Mouse (Mus musculus): ENCODE results near the gene Hemk1.

The Hemk1 gene

DNA sequence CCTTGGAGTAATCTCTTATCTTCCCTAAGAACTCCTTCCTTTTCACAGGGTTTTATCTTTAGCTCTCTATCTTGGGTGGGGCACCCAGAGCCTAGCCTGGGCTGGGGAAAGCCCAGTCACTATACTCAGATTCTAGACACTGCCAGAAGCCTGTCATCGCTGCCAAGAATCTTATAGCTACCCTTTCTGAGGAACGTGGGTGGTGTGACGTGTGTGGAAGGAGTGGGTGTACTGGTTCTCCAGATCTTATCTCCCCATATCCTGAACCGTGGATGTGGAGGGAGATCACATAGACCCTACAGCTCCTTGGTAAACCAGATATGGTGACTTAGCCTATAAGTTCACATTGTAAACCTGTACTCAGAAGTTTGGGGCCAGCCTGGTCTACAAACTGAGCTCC is 42.5 kb downstream of the Hemk1 start:
- DNase-seq (ENCODE audit: low spot score in 2 of 2): no peak

DNA sequence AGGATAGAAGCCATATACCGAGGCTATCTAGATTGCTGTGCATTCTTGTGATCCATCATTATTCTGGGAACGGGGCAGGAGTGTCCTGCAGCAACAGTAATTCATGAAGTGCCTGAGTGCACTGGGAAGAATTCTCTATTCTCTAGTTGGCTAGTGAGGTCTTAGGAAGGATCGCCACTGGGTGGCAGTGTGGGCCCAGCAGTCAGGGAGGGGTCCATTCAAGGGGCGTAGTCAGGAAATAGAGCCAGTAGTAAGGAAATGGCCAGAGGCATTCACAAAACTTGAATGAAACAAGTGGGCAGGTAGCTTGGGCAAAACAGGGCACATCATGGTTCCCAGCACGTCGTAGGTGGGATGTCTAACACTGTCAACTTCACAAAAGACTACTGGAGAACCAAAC is 43.9 kb downstream of the Hemk1 start:
- DNase-seq (ENCODE audit: low spot score in 2 of 2): peak; percentile 69 to 80

DNA sequence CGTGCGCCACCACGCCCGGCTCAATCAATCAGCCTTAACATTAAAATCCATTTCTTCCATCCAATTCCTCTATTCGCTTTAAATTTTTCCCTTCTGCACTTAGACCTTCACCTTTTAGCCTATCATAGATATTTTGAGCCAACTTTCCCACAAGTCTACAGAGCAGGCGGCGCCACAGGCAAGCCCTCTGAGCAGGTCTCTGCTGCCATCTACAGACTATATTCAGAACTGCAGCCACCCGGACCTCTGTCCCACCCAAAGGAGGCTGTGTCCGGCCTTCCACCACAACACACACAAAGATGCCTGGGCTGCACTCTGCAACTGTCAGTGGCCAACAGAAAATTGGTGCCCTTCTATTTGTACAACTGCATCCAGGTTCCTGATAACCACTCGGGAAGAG is 47.3 kb downstream of the Hemk1 start:
- peak; percentile 72 for DNase-seq (ENCODE audit: low spot score in 2 of 2)

DNA sequence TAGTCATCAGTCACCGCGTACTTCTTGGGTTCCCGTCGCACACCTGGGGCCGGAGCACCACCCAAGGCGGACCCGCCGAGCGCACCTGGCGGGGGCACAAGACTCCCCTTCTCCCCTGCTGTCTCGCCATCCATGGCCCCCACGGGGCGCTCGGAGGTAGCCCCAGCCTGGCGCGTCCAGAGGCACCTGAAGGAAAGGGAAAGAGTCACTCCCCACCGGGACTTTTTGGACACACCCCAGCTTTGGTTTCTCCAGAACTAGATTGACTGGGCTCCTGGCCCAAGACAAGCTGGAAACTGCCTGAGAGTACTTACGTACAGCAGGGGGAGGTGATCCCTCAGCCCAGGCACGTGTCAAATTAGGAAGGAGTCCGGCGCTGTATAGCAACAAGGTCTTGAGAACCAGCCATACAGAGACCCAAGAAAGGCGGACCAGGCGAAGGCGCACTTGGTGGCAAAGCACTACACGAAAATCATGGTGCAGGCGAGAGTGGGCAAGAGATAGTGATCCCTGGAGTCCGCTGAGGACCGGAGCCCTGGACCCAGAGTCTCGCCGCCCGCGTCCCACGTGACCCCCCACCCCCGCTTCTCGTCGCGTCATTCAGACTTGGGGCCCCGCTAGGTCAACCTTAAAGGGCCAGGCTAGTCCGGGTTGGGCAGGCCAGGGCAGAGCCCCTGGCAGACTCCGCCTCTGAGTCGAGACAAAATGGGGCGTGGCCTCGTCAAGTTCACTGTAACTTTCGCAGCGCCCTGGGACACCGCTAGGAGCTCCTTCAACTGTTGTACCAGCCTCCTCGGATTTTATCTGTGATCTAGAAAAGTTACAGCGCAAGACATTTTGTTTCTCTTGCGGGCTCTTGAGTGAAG is 48.7 kb downstream of the Hemk1 start, which contains the start of gene Mapkapk3:
TSS of gene Mapkapk3 (minus strand) at position 667 of the 866 bp plus-strand sequence.
- peak; percentile 92 to 93 for DNase-seq (ENCODE audit: low spot score in 2 of 2)

DNA sequence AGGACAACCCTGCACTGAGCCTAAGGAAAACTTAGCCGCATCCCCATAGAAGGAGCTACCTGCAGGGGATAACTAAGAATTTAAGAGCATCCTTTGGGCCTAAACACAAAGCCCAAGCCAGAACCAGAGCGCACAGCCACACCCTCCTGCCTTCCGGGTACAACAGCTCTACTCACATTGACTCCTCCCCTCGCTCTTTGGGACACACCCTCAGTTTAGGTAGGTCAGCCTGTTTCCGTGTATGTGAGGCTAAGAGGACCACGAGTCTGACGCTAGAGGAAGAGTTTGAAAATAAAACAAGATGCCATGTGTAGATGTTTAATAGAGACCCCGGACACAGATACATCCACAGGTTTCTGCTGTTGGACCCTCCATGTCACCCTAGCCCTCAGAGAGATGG is 49.4 kb downstream of the Hemk1 start:
- peak; percentile 80 to 84 for DNase-seq (ENCODE audit: low spot score in 2 of 2)

DNA sequence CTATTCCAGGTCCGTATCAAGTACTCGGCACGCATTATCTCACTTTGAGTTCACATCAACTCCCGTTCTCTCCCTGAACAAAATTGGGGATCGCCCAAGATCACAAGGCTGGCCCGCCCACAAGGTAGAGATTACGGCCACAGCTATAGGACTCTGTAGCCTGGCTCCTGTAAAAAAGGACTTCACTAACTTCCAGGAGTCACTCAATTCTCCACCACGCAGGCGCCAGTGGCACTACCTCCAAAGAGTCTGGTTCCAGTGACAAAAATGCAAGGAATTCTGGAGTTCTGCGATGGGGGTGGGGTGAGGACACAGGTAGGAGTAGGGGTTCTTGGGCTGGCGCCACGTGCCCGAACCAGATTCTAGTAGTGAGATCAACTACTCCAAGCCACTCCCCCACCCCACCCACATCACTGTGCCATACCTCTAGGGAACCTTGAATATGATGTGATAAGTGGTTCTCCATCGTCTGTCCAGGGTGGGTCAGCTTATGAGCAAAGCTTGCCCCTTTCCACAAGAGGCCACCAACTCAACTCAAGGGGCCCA is 50.0 kb downstream of the Hemk1 start:
- DNase-seq (ENCODE audit: low spot score in 2 of 2): no peak

DNA sequence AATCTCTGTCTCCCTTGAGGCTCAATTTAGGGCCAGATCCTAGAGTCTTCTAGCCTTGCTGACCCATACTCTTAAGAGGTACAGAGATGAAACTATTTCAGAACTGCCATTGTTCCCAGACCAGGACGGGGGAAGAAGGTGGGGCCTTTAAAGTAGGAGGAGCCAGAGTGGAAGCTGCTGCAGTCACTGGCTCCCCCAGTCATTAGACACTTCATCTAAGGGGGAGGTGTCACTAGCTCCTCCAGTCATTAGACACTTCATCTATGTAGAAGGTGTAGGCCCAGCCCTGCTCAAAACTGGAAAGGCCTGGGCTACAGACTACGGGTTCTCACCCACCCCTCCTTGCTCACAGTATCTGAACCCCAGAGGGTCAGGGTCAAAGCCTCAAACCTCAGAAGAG is 50.9 kb downstream of the Hemk1 start:
- DNase-seq (ENCODE audit: low spot score in 2 of 2): no peak

DNA sequence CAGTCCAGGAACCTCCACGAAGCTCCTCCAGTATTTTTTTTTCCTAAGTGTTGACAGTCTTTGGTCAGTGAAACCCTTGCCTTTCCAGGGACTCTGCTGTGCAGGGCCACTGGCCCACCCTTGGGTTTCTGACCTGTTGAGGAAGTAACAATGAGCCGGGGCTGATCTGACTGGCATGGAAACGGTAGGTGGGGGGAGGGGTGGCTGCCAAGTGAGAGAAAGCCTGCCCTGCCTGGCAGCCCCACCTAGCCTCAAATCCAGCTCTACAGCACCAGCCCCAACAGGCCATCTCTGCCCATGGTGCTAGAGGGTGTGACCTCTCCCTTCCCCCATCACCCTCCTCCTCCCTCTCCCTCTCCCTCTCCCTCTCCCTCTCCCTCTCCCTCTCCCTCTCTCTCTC is 53.1 kb downstream of the Hemk1 start:
- DNase-seq (ENCODE audit: low spot score in 2 of 2): peak; percentile 40 to 47

DNA sequence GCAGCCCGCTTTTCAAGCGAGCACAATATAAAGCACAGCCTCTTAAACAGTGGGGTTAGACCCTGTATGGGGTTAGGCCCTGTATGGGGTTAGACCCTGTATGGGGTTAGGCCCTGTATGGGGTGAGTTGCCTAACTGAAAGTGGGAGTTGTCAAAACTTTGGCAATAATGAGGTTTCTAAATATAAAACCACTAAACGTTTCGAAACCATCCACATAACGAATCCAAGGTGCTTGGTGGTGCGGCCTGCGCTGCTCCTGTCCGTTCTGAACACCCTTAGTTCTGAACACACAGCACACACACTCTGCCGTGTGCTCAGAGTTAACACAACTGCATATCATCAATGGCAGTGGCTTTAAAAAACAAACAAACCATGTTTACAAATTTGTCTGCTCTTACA is 55.2 kb downstream of the Hemk1 start:
- no peak for DNase-seq (ENCODE audit: low spot score in 2 of 2)

DNA sequence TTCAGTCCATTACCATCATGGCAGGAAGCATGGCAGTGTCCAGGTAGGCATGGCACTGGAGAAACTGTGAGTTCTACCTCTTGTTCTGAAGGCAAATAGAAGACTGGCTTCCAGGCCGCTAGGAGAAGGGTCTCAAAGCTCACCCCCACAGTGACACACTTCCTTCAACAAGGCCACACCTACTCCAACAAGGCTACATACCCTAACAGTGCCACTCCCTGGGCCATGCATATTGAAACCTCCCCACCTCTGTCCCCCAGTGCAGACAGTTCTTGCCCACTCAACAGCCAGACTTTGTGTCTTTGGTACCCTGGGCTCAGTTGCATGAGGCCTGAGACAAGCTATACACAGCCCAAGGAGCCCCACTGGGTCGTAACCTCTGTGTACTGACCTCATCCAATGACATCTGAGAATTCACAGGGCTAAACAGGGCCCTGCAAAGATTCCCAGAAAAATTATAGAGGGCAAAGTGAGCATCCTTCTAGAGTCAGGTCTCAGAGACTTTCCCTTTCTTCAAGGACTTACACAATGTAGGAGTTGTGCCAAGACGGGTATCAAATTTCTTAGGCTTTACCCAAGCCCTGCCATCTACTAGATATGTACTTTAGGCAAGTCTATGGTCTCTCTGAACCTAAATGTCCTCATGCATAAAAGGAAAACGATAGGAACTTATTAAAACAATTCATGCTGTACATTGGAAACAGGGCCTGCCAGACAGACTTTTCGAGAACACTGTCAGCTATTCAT is 56.7 kb downstream of the Hemk1 start:
- DNase-seq (ENCODE audit: low spot score in 2 of 2): no peak

DNA sequence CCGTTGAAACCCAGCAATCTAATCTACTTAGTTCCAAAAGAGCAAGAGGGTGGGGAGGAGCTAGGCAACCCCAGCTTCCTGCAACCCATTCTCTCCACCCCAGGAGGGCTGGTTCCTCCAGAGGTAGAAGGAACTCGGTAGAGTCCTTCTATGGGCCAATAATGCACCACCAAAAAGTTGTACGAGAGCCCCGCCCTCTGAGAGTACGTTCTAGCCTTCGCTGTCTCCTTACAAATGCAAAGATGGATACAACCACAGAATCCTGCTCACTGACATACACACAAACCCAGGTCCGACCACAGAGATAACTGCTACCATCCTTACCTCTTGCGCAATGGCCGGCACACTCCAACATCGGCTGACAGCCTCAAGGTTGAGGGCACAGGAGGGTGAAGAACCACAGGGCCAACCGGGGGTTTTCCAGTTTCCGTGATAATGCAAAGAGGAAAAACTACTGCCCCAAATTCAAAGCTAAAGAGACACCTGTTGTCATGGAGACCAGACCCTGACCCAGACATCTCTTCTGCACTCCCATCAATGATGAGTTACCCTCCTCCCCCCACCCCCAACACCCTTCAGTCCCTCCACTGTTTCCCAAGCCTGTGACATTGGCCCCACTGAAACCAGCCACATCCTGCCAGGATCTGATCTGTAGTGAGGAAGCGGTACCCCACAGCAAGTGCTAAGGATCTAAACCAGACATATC is 57.7 kb downstream of the Hemk1 start:
- DNase-seq (ENCODE audit: low spot score in 2 of 2): no peak

DNA sequence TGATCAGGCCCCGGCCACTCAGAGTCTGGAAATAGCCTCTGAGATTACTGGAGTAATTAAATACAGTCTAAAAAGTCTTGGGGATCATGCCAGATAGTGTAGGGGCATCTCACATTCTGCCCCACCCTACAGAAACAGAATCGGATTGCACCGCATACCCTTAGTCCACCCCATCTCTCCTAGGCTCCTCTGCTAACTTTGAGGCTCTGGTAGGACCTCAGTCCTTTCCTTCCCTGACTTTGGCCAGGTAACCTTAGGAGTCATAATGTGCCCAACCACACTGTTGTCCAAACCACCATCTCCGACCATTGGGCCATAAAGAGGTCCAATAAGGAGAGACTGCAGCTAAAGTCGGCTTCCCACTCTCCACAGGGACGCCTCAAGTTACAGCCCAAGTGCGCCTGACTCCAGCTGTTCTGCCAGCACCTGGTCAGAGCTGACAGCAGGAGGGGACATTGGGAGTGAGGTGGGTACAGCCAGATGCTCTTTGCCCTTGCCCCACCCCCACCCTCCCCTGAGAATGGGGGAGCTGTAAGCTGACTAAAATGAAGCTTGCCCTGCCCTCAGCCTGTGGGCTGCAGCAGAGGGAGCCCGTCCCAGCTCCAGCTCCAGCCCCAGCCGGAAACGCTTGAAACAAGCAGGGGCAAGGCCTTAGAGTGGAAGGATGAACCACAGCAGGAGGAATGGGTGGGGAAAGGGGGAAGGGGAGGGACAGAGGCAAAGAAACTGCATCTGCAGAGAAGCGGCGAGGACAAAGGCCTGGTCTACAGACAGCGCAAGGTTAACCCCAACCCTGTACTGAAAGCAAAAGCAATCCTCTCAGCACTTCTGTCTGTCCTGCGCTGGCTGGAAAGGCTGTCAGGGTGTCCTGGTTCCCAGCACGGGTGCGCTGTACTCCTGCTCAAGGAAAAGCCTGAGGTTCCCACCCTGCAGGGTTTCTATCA is 58.5 kb downstream of the Hemk1 start:
- DNase-seq (ENCODE audit: low spot score in 2 of 2): no peak

DNA sequence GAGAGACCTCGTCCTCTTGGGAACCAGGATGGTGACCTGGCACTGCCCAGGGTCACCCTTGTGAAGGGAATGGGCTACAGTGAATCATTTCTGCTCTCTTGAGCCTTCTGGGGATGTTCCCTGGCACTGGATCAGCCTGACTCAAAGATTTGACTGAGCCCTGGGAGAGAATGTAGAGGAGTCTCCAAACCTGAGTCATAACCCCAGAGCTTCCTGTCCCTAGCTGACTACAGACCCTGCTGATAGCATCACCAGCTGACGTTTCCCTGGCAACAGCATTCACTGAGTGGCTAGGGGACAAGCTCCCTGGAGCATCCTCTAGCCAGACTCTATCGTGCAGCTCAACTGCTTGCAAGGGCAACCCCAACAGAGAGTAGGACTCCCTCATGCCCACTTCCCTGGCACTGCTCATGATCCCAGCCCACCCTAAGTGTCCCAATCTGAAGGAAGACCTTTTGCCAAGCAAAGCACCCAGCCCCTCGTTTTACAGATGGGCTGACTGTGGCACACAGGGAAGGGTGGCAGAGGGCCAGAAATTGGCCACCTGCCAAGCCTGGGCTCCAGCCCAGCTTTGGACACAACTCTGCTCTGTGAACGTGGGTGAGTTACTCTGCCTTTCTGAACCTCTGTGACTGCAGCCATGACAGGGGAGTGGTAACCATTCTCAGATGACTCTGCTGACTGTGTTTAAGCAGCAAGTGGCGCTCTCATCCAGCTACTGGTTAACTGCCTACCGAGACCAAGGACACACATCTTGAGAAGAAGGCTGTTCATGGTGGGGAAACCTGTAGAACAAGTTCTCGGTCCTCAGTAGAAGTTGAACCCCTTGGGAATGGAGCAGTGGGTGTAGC is 59.4 kb downstream of the Hemk1 start:
- no peak for DNase-seq (ENCODE audit: low spot score in 2 of 2)

DNA sequence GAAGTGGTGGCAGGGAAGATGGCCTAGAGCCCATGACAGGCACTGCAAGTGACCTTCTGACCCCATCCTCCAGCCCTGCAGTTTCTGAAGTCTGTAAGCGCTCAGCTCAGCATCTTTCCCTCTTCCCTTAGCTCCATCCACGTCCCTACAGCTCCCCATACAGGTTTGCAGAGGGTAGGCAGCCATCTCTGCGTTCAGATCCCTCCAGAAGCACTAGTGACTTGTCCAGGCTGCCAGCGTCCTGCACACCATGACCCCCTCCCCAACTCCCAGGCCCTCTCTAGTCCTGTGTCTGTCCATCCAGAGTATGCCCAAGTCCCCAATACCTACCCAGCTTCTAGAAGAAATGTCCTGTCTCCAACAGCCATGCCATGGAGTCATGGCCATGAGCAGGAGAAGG is 60.0 kb downstream of the Hemk1 start:
- DNase-seq (ENCODE audit: low spot score in 2 of 2): no peak

DNA sequence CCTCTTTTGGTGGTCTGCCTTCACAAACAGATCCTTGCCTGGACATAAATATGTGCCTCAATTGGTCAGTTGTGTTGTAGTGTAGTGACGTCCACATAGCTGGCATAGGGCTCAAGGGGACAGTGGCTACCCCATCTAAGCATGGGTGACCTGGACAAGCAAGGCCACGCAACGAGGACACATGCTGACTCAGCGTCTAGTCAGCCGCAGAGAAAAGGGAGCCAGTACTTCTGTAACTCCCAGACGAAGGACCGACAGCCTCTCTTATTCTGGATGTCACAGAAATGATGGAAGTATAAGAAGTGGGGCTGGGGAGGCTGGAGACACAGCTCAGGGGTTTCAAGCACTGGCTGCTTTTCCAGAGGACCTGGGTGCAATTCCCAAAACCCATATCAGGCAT is 60.5 kb downstream of the Hemk1 start:
- DNase-seq (ENCODE audit: low spot score in 2 of 2): no peak

Data from spleen, postnatal 36 days (tissue).